Mouse (Mus musculus) CH12.LX (cell line): ENCODE measurements around the gene Ctbs. TPM values are rescaled to one million over a fixed set of nuclear protein-coding genes. Genes with fewer than 3 reads are reported as not detected.
A peak's percentile ranks its signal among the peaks of the same experiment; 100 is the strongest.

Source experiments
- DNase-seq: peaks from one replicate; pipeline ENCODE4 v3.0.0-alpha.2; 2013; ENCODE audit errors: extremely low read depth
- H3K27ac ChIP-seq: 2 replicates; pipeline ENCODE4 v1.5.1; 2012; ENCODE audit warnings: low read depth, mild to moderate bottlenecking, control low read depth, moderate library complexity; ENCODE audit not compliant: insufficient read depth
- H3K27me3 ChIP-seq: replicated peaks from 2 replicates; pipeline ENCODE3; 2012; ENCODE audit warnings: inconsistent platforms
- H3K36me3 ChIP-seq, 2 experiments: replicated peaks in 1 of 2; 2 replicates each; pipeline versions ENCODE3 to v1.6.1; 2012; ENCODE audit warnings: inconsistent platforms in 1 of 2, low read length in 1 of 2, mild to moderate bottlenecking in 1 of 2, mixed read lengths in 1 of 2, moderate library complexity in 1 of 2; ENCODE audit not compliant: control insufficient read depth in 1 of 2, insufficient read depth in 1 of 2
- H3K4me1 ChIP-seq, 2 experiments: 2 replicates each; pipeline ENCODE4 v1.6.1; 2012; ENCODE audit warnings: inconsistent platforms in 1 of 2, moderate library complexity in 1 of 2; ENCODE audit not compliant: insufficient read depth in 2 of 2, control insufficient read depth in 1 of 2
- H3K4me2 ChIP-seq: 2 replicates; pipeline ENCODE4 v1.6.1; 2012; ENCODE audit warnings: low read depth, mild to moderate bottlenecking, control low read depth; ENCODE audit not compliant: poor library complexity, insufficient read depth, severe bottlenecking
- H3K4me3 ChIP-seq, 3 experiments: fragments of 150-350 bp in 1 of 3; sonication (generic) in 1 of 3; replicated peaks in 1 of 3; 2 replicates each; pipeline versions ENCODE3 to v1.5.1; 2011 to 2012; ENCODE audit warnings: low read depth in 2 of 3, low read length in 2 of 3, mild to moderate bottlenecking in 2 of 3, moderate library complexity in 2 of 3, control low read depth in 1 of 3, improper control_type of control experiment in 1 of 3, inconsistent platforms in 1 of 3, mixed read lengths in 1 of 3; ENCODE audit not compliant: poor library complexity in 1 of 3
- H3K79me2 ChIP-seq: replicated peaks from 2 replicates; pipeline ENCODE4 v1.6.1; 2012; ENCODE audit warnings: mild to moderate bottlenecking, moderate library complexity; ENCODE audit not compliant: control insufficient read depth, poor library complexity, insufficient read depth, severe bottlenecking; ENCODE audit errors: extremely low read depth
- H3K9ac ChIP-seq: 2 replicates; pipeline ENCODE4 v1.6.1; 2012; ENCODE audit warnings: low read depth, mild to moderate bottlenecking, control low read depth, moderate library complexity; ENCODE audit not compliant: insufficient read depth
- H3K9me3 ChIP-seq: replicated peaks from 2 replicates; pipeline ENCODE3; 2012; ENCODE audit warnings: low read length, inconsistent platforms, mixed read lengths
- CHD1 ChIP-seq: IDR thresholded peaks from 2 replicates; pipeline ENCODE4 v1.6.1; 2012; ENCODE audit warnings: low read depth, low read length, improper control_type of control experiment, inconsistent platforms
- EP300 ChIP-seq: IDR thresholded peaks from 2 replicates; pipeline ENCODE4 v1.6.1; 2011; ENCODE audit warnings: low read length, improper control_type of control experiment
- IRF4 ChIP-seq: IDR thresholded peaks from 2 replicates; pipeline ENCODE4 v1.6.1; 2014; ENCODE audit warnings: low read depth, mild to moderate bottlenecking, inconsistent platforms, low read length, improper control_type of control experiment
- JUN ChIP-seq: IDR thresholded peaks from 2 replicates; pipeline ENCODE4 v1.6.1; 2011; ENCODE audit warnings: low read depth, mild to moderate bottlenecking, low read length, improper control_type of control experiment, moderate library complexity; ENCODE audit not compliant: insufficient read depth
- MEF2A ChIP-seq: IDR thresholded peaks from 2 replicates; pipeline ENCODE4 v1.6.1; 2014; ENCODE audit warnings: low read depth, mild to moderate bottlenecking, inconsistent platforms, low read length, improper control_type of control experiment, borderline replicate concordance
- SMC3 ChIP-seq: IDR thresholded peaks from 2 replicates; pipeline ENCODE4 v1.6.1; 2011; ENCODE audit warnings: low read depth, low read length, improper control_type of control experiment
- TBP ChIP-seq: conservative IDR thresholded peaks from 2 replicates; pipeline ENCODE4 v1.6.1; 2011; ENCODE audit warnings: low read depth, low read length, improper control_type of control experiment
- TCF12 ChIP-seq: IDR thresholded peaks from 2 replicates; pipeline ENCODE4 v1.6.1; 2014; ENCODE audit warnings: low read depth, mild to moderate bottlenecking, inconsistent platforms, low read length, improper control_type of control experiment
- USF1 ChIP-seq: IDR thresholded peaks from 2 replicates; pipeline ENCODE4 v1.6.1; 2014; ENCODE audit warnings: low read depth, mild to moderate bottlenecking, inconsistent platforms, low read length, improper control_type of control experiment
- ZC3H11A ChIP-seq: IDR thresholded peaks from 2 replicates; pipeline ENCODE4 v1.6.1; 2012; ENCODE audit warnings: low read depth, mild to moderate bottlenecking, inconsistent platforms, low read length, improper control_type of control experiment
- ZNF384 ChIP-seq: IDR thresholded peaks from 2 replicates; pipeline ENCODE4 v1.6.1; 2012; ENCODE audit warnings: low read depth, low read length, improper control_type of control experiment, inconsistent platforms
- dilution Hi-C: fragments of 300-500 bp; cut with MboI; formaldehyde crosslinking; loops from 2 replicates; pipeline ENCODE4 v1.14.3; 2020; ENCODE audit warnings: low sequenced_read_pairs; ENCODE audit not compliant: extremely low pct_unique_long_range_greater_than_20kb, extremely low pct_ligation_motif_present
- in situ Hi-C: fragments of 300-500 bp; cut with MboI; formaldehyde crosslinking; loops from 3 replicates; pipeline ENCODE4 v1.14.3; 2019; ENCODE audit warnings: low sequenced_read_pairs, low pct_ligation_motif_present, low pct_unique_long_range_greater_than_20kb, mixed read lengths
- polyA plus RNA-seq: library from polyadenylated mRNA; unstranded; fragments of >175 nt; gene quantifications from 2 replicates; pipeline ENCODE4 v1.2.1, GENCODE M21; 2012; ENCODE audit warnings: low read depth; ENCODE audit not compliant: insufficient read length
- total RNA-seq, 2 experiments: library from RNA; depleted of rRNA; stranded (reverse); fragments of 300-350 nt in 1 of 2; fragments of >200 nt in 1 of 2; gene quantifications; 2 replicates each; pipeline ENCODE4 v1.2.3; 2012 to 2014

Ctbs gene
- total RNA-seq (2012; rRNA removed) (17.1 and 21.4 TPM in 2 replicates), total RNA-seq (2014; rRNA removed) (48.8 and 56.9 TPM in 2 replicates), polyA plus RNA-seq (26.5 and 33.5 TPM in 2 replicates)

DNA sequence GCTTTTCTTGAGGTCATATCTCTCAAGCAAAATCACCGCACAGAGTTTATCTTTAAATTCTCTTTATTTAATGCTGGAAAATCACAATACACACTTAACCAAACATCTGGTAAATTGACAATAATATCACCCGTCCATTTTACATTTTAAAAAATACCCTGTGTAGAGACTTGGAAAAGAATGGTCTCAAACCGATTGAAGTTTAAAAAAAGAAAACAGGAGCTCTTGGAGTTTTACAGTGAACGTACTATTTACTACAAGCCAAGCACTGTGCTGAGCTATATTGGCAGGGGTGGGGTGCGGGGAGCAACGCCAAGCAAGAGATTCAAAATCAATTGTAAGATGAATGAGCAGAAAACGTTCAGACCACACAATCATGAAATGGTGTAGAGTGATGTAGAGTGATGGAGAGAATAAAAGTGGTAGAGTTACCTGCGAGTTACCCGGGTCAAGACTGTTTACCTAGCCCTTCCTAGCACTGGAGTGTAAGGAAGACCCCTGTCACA lies at the start of gene Ctbs:
TSS of gene Ctbs (plus strand) at position 51 of the 506 bp plus-strand sequence.
- H3K4me1 ChIP-seq: peaks cover 9 to 21% of the 10 kb centered on the region in 2 experiments
- dilution Hi-C loops: no loop called here
- no peak for TF ChIP-seq ZC3H11A

DNA sequence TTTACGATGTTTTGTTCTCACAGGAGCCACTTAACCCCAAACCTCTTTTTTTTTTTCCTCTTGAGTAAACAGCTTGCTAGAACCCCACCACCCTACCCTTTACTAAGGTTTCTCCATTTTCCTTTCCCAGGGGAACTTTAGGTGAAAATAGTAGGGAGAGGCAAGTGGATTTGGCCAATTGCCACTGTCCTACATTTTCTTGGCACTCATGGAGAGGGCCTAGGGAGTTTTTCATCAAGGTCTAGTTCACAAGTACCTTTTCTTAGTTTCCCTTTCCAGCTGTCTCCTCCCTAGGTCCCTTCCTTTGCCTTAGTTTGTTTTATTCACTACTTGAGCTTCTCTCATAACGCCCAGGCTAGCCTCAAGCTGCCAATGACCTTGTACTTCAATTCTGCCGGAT lies 45.8 kb upstream of the Ctbs start:
- Histone ChIP-seq H3K4me2 (peak overlapping the region; percentile 63), H3K4me3 (peak overlapping the region; percentile 38 to 92 (median 72)), H3K4me1 (peaks cover 7 to 35% of the 10 kb centered on the region in 2 experiments; a peak in 3 of 4 replicates), H3K27me3 (peaks cover 16% of the 10 kb centered on the region), H3K9ac (peak overlapping the region; percentile 59), H3K27ac (no peak overlapping the region), H3K36me3 (peaks cover 0 to 15% of the 10 kb centered on the region in 2 experiments)
- in situ Hi-C loops: no loop called here
- DNase-seq: no peak
- dilution Hi-C loops: no loop called here
- TF ChIP-seq EP300 (0 out of 2 replicates have a peak, but pooled peaks have one; percentile 7), SMC3 (no peak), JUN (no peak), USF1 (no peak), IRF4 (no peak), TBP (no peak), ZNF384 (peak; percentile 36; the same call in 1 of the 2 replicates), CHD1 (peak; percentile 68; the same call in 1 of the 2 replicates), TCF12 (no peak), MEF2A (no peak)
- TF ChIP-seq, all 38 proteins: peak for 3
- Histone ChIP-seq H3K79me2 (no peaks in the 10 kb centered on the region; the same call in 1 of the 2 replicates), H3K9me3 (peaks cover 15% of the 10 kb centered on the region)

More for the DNA sequence above, at the start of gene Ctbs:
- peak within 1 kb of the TSS; percentile 91 for H3K4me2 ChIP-seq
- H3K27ac ChIP-seq: peak within 1 kb of the TSS; percentile 29; the same call in 1 of the 2 replicates
- no peaks in the 10 kb centered on the region for H3K27me3 ChIP-seq
- H3K36me3 ChIP-seq: peaks cover 0 to 20% of the 10 kb centered on the region in 2 experiments
- H3K9me3 ChIP-seq: no peaks in the 10 kb centered on the region
- H3K4me3 ChIP-seq: peak within 1 kb of the TSS; percentile 64 to 91 (median 89)
- peak within 1 kb of the TSS; percentile 77 for H3K9ac ChIP-seq
- peaks cover 3% of the 10 kb centered on the region; the same call in 1 of the 2 replicates for H3K79me2 ChIP-seq
- DNase-seq: no peak
- in situ Hi-C loops: no loop called here
